Mouse (Mus musculus) ES-E14 (cell line): ENCODE results near the gene Bcas3. TPM values are rescaled to one million over a fixed set of nuclear protein-coding genes. Genes with fewer than 3 reads are reported as not detected.

Source experiments
- DNase-seq: peaks from one replicate; pipeline ENCODE4 v3.0.0-alpha.2; 2013; ENCODE audit warnings: low read depth, low spot score
- H3K27ac ChIP-seq: 2 replicates; pipeline ENCODE4 v1.5.1; 2012; ENCODE audit warnings: low read depth, mild to moderate bottlenecking, low read length, moderate library complexity, mixed read lengths; ENCODE audit not compliant: poor library complexity, insufficient read depth, severe bottlenecking
- H3K36me3 ChIP-seq: 2 replicates; pipeline ENCODE4 v1.6.1; 2012; ENCODE audit warnings: mild to moderate bottlenecking, low read length, moderate library complexity, mixed read lengths; ENCODE audit not compliant: control insufficient read depth, poor library complexity, insufficient read depth, severe bottlenecking
- H3K4me1 ChIP-seq, 2 experiments: fragments of 150-350 bp in 1 of 2; sonication (generic) in 1 of 2; 2 replicates each; pipeline ENCODE4 v1.6.1; 2012; ENCODE audit warnings: low read length in 2 of 2, mild to moderate bottlenecking in 1 of 2, mixed read lengths in 1 of 2; ENCODE audit not compliant: control insufficient read depth in 2 of 2, insufficient read depth in 2 of 2, poor library complexity in 1 of 2
- H3K4me3 ChIP-seq, 2 experiments: fragments of 150-350 bp in 1 of 2; sonication (generic) in 1 of 2; 2 replicates each; pipeline ENCODE4 v1.5.1; 2012; ENCODE audit warnings: low read length in 2 of 2, low read depth in 1 of 2, mild to moderate bottlenecking in 1 of 2, mixed read lengths in 1 of 2; ENCODE audit not compliant: insufficient read depth in 1 of 2, poor library complexity in 1 of 2, severe bottlenecking in 1 of 2
- H3K9ac ChIP-seq: 2 replicates; pipeline ENCODE4 v1.6.1; 2012; ENCODE audit warnings: low read depth, mild to moderate bottlenecking, low read length, mixed read lengths; ENCODE audit not compliant: poor library complexity, insufficient read depth, severe bottlenecking
- H3K9me3 ChIP-seq: fragments of 150-350 bp; sonication (generic); 2 replicates; pipeline ENCODE4 v1.6.1; 2012; ENCODE audit warnings: low read depth, mild to moderate bottlenecking, low read length; ENCODE audit not compliant: control insufficient read depth, insufficient read depth
- CHD2 ChIP-seq: IDR thresholded peaks from 2 replicates; pipeline ENCODE4 v1.6.1; 2014; ENCODE audit warnings: mild to moderate bottlenecking, low read depth, low read length, inconsistent platforms
- HCFC1 ChIP-seq: IDR thresholded peaks from 2 replicates; pipeline ENCODE4 v1.6.1; 2012; ENCODE audit warnings: low read length, inconsistent platforms, borderline replicate concordance; ENCODE audit not compliant: insufficient read depth
- MAFK ChIP-seq: IDR thresholded peaks from 2 replicates; pipeline ENCODE4 v1.6.1; 2014; ENCODE audit warnings: mild to moderate bottlenecking, low read depth, low read length, inconsistent platforms; ENCODE audit not compliant: insufficient read depth
- ZC3H11A ChIP-seq: IDR thresholded peaks from 2 replicates; pipeline ENCODE4 v1.6.1; 2012; ENCODE audit warnings: low read depth, mild to moderate bottlenecking, inconsistent platforms, low read length, borderline replicate concordance
- ZNF384 ChIP-seq: IDR thresholded peaks from 2 replicates; pipeline ENCODE4 v1.6.1; 2012; ENCODE audit warnings: low read depth, low read length, inconsistent platforms
- in situ Hi-C, 2 experiments: fragments of 600-800 bp; cut with MboI; formaldehyde crosslinking; loops; one replicate each; pipeline ENCODE4 v1.15.1; 2025; ENCODE audit warnings: low sequenced_read_pairs in 2 of 2, inconsistent platforms in 1 of 2; ENCODE audit not compliant: unreplicated experiment in 2 of 2
- total RNA-seq: library from RNA; depleted of rRNA; stranded (reverse); fragments of 300-350 nt; gene quantifications from 2 replicates; pipeline ENCODE4 v1.2.3, GENCODE M21; 2012

The Bcas3 gene
- total RNA-seq, 1 experiment: 23.6 TPM

DNA sequence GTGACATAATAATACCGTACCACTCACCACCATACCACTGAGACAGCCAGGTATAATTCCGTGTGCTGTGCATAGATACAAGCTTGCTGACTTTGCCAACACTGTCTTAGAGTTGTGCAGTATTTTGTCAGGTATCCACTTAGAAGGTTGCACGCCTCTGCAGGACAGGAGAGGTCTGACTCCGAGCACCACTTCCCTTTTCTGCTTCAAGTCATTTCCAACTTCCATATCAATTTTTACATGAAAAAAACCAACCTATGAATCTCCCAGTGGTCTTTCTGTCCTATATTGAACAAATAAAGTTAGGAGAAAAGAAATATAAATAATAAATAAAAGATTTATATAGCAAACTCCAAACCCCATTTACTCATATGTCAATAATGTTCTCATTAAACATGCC lies 152.8 kb downstream of the Bcas3 start:
- Histone ChIP-seq H3K4me1 (no peaks in the 10 kb centered on the region; a peak in 1 of 4 replicates), H3K9me3 (no peaks in the 10 kb centered on the region), H3K36me3 (no peaks in the 10 kb centered on the region), H3K9ac (no peak overlapping the region), H3K27ac (no peak overlapping the region), H3K4me3 (no peak overlapping the region)
- no peak for TF ChIP-seq MAFK
- TF ChIP-seq ZNF384: no peak
- TF ChIP-seq HCFC1: no peak
- TF ChIP-seq ZC3H11A: no peak
- TF ChIP-seq CHD2: no peak
- DNase-seq: no peak
- in situ Hi-C loops: no loop called here

DNA sequence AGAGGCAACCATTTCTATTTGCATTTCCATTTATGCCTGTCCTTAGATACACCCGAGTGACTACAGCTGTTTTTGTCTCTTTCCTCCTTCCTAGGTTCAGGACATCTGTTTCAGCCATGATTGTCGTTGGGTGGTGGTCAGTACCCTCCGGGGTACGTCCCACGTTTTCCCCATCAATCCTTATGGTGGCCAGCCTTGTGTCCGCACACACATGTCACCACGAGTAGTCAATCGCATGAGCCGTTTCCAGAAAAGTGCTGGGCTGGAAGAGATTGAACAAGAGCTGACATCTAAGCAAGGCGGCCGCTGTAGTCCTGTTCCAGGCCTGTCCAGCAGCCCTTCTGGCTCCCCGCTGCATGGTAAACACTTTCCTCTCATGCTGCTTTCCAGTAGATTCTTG lies 156.4 kb downstream of the Bcas3 start:
- no peaks in the 10 kb centered on the region; a peak in 1 of 4 replicates for H3K4me1 ChIP-seq
- H3K4me3 ChIP-seq: no peak overlapping the region
- H3K9ac ChIP-seq: no peak overlapping the region
- no peaks in the 10 kb centered on the region for H3K36me3 ChIP-seq
- H3K9me3 ChIP-seq: no peaks in the 10 kb centered on the region
- H3K27ac ChIP-seq: no peak overlapping the region; the same call in 1 of the 2 replicates
- no peak for TF ChIP-seq MAFK
- no peak for TF ChIP-seq HCFC1
- TF ChIP-seq CHD2: no peak
- TF ChIP-seq ZC3H11A: no peak
- no peak for TF ChIP-seq ZNF384
- DNase-seq: no peak
- in situ Hi-C loops: no loop called here

DNA sequence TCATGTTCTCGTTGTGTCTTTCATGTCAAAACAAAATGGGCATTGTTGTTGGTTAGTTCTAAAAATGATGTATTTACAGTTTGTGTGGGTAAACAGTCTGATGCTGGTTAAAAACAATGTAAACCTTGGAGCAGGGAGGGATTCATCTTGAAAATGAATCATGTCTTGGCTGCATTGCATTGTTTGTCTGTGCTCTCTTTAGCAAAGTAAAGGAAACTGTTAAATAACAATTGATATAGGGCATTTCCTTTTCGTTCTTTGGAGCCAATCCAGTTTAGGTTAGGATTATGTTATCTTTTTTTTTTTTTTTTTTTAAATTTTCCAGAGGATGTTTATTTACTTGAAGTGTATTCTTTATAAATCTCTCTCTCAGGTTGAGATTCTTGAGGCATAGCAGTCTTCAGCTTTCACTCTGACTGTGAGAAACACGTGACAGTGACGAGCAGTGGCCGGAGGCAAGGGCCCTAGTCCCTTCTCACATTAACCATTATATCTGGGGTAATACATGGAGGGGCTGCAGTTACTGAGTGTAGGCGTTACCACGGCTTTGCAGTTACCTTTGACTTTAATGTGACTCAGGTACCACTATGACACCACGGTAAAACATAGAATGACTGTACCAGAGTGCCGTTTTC lies 158.4 kb downstream of the Bcas3 start:
- H3K4me1 ChIP-seq: no peaks in the 10 kb centered on the region; a peak in 1 of 4 replicates
- H3K36me3 ChIP-seq: no peaks in the 10 kb centered on the region
- in situ Hi-C loops: no loop called here

DNA sequence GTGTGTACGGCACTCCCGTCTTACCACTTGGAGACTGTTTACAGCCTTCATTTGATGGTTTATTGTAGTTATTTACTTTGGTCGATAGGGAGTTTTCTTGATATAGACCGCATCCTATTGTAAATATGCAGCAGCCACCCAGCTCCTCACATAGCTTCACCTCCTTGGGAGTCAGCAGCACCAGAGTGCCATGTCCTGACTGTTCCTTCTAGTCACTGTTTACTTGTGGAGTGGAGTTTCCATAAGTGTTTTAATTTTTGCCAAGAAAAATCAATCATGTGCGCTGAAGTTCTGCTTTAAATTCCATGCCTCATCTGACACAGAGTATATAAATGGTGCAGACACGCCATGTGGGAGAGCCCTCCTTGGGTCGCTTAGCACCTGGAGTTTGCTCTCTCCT lies 163.8 kb downstream of the Bcas3 start:
- no peaks in the 10 kb centered on the region for H3K9me3 ChIP-seq
- H3K4me1 ChIP-seq: no peaks in the 10 kb centered on the region
- no peak overlapping the region for H3K27ac ChIP-seq
- H3K36me3 ChIP-seq: no peaks in the 10 kb centered on the region
- DNase-seq: no peak
- H3K9ac ChIP-seq: no peak overlapping the region
- TF ChIP-seq CHD2 (no peak), ZC3H11A (no peak), ZNF384 (no peak), MAFK (no peak), HCFC1 (no peak)
- no peak overlapping the region for H3K4me3 ChIP-seq
- in situ Hi-C loops: no loop called here

More for the DNA sequence above, 158.4 kb downstream of the Bcas3 start:
- TF ChIP-seq ZC3H11A: no peak
- TF ChIP-seq MAFK: no peak
- TF ChIP-seq CHD2: no peak
- no peak for TF ChIP-seq HCFC1
- no peak for TF ChIP-seq ZNF384
- DNase-seq: no peak
- Histone ChIP-seq H3K9ac (no peak overlapping the region), H3K27ac (no peak overlapping the region), H3K4me3 (no peak overlapping the region), H3K9me3 (no peaks in the 10 kb centered on the region)
